Mouse (Mus musculus) E14TG2a.4 (cell line): ENCODE measurements around the gene Abcd3.

Source experiments
- CTCF ChIP-seq: conservative IDR thresholded peaks from 2 replicates; pipeline ENCODE4 v1.5.1; 2014; ENCODE audit warnings: low read length
- NANOG ChIP-seq: IDR thresholded peaks from 2 replicates; pipeline ENCODE4 v1.6.1; 2014; ENCODE audit warnings: borderline replicate concordance, low read length, mixed read lengths
- POU5F1 ChIP-seq: IDR thresholded peaks from 2 replicates; pipeline ENCODE4 v1.6.1; 2014; ENCODE audit warnings: low read length, borderline replicate concordance

DNA sequence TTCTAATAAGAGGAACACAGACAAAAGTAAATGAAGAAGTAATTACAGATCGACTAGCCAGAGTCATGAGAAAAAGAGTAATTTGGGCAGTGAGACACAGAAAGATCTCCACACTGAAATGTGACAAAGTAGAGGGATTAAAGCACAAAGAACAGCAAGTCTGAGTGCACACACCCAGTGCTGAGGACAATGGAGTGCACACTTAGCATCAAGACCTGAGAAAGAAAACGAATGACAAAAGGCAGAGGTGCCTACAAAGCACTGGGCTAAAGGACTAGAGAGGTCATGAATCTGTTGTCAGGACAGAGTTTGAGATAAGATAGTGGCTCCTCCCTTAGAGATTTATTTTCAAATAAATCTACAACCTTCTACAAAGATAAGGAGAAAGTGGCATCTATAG is 20.9 kb downstream of the Abcd3 start:
- TF ChIP-seq CTCF = no peak
- peak; percentile 70; the same call in 1 of the 2 replicates for TF ChIP-seq NANOG
- no peak for TF ChIP-seq POU5F1
